Mouse (Mus musculus): Measurements from ENCODE around the gene 2610002M06Rik. TPM values are rescaled to one million over a fixed set of nuclear protein-coding genes. Genes with fewer than 3 reads are reported as not detected.

The 2610002M06Rik gene
- 1.0 and 1.8 TPM in 2 replicates for polyA plus RNA-seq (2012; ENCODE audit: insufficient read depth, low replicate concordance)

DNA sequence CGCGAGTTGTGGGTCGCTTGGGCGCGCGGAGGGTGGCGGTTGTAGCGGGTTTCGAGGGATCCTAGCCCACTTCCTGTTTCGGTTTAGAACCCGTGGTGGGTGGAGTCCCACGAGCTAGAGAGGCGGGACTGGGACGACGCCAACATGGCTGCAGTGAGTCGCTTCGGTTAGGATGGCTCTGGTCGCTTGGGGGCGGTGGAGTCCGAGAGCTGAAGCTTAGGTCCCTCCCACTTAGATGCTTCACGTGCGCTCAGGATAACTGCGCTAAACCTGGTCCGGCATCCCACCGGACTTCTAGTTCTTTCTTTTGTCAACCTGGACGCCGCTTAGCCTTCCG lies at the start of gene 2610002M06Rik:
Gene 2610002M06Rik, minus strand, starts transcription at position 117 of the 337 bp plus-strand sequence.
- TF ChIP-seq GATA1 (IDR thresholded peaks at IDR 0.05; ENCODE audit: borderline replicate concordance, low read length): no peak
- TF ChIP-seq FLI1 (IDR thresholded peaks at IDR 0.05; ENCODE audit: low read length): no peak
- Histone ChIP-seq H3K4me1 (no peaks in the 10 kb centered on the region; the same call in 1 of the 2 replicates), H3K36me3 (replicated peaks; ENCODE audit: low read length) (no peaks in the 10 kb centered on the region), H3K9me3 (no peaks in the 10 kb centered on the region), H3K4me3 (replicated peaks) (peak within 1 kb of the TSS; percentile 93), H3K27me3 (replicated peaks) (no peaks in the 10 kb centered on the region)

DNA sequence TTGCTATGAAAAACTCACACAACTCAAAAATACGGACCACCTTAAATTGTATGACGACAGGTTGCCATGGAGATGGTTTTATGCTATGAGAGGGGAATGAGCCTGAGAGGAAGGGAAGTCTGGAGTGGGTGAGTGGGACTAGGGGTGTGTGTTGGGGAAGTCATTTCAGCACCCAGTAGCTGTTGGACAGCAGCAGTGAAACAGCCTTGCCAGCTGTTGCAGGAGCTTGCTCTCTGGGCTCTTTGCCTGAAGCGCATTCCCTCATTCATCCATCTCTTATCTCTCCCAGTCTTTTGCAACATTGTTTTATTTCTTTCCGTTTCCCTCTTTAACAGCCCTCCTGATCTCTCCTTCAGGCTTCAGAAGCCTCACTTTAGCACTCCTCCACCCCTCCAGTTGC lies 42.0 kb upstream of the 2610002M06Rik start:
- no peak for TF ChIP-seq GATA1 (IDR thresholded peaks at IDR 0.05; ENCODE audit: borderline replicate concordance, low read length)
- no peak for TF ChIP-seq FLI1 (IDR thresholded peaks at IDR 0.05; ENCODE audit: low read length)
- no peak overlapping the region for H3K4me3 ChIP-seq (replicated peaks)
- H3K4me1 ChIP-seq: no peaks in the 10 kb centered on the region
- H3K9me3 ChIP-seq: no peaks in the 10 kb centered on the region
- H3K27me3 ChIP-seq (replicated peaks): no peaks in the 10 kb centered on the region
- no peaks in the 10 kb centered on the region for H3K36me3 ChIP-seq (replicated peaks; ENCODE audit: low read length)

DNA sequence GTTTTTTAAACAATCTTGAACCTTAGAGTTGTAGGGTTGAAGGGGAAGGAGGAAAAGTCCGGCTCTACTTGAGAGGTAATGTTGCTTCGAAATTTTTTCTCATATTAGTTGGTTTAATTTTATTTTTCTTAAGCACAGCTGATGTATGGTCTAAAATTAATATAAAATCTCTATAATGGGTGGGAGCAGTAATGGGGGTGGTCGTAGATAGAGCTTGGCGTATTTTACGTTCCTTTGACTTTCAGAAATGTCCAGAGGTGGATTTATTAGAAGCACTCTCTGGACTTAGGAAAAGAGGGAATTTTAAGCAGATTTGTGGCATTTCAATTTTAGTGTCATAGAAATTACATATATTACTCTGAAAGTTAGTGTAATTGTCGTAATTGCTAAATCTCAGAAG lies 592 bp upstream of the 2610002M06Rik start:
- TF ChIP-seq GATA1 (IDR thresholded peaks at IDR 0.05; ENCODE audit: borderline replicate concordance, low read length): no peak
- no peak for TF ChIP-seq FLI1 (IDR thresholded peaks at IDR 0.05; ENCODE audit: low read length)
- Histone ChIP-seq H3K27me3 (replicated peaks) (no peaks in the 10 kb centered on the region), H3K4me1 (no peaks in the 10 kb centered on the region; the same call in 1 of the 2 replicates), H3K36me3 (replicated peaks; ENCODE audit: low read length) (no peaks in the 10 kb centered on the region), H3K9me3 (no peaks in the 10 kb centered on the region), H3K4me3 (replicated peaks) (no peak overlapping the region)

DNA sequence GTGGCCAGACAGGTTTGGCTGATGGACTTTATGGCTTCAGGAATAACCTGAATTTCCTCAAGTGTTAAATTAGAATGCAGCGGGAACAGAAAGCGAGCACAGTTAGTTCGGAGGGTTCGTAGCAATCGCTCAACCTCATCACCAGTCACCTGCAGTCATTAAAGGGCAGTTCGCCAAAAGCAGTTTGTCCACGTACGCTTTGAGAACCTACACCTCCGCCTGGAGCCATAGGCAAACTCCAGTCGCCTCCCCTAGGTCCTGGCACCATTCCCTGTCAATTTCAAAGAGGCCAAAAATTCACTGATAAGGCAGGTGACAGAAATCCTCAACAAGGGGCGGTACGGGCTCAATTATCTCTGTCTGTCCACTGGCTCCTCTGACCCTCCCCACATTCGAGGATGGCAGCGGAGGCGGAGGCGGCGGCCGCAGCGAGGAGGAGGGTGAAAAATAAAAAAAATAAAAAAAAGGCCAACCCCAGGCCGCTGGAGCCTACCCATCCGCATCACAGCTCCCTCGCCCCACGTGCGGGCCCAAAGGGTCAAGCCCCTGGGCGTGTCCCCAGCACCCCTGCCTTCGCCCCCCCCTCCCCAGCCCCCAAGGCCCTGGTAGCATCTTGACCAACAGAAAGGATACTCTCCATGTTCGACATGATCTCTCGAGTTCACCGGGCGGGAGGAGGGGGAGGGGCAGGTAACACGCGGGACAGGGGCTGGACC lies 474 bp downstream of the 2610002M06Rik start:
- Histone ChIP-seq H3K9me3 (no peaks in the 10 kb centered on the region), H3K4me1 (no peaks in the 10 kb centered on the region; the same call in 1 of the 2 replicates), H3K27me3 (replicated peaks) (no peaks in the 10 kb centered on the region), H3K36me3 (replicated peaks; ENCODE audit: low read length) (no peaks in the 10 kb centered on the region), H3K4me3 (replicated peaks) (peak overlapping the region; percentile 93)
- no peak for TF ChIP-seq GATA1 (IDR thresholded peaks at IDR 0.05; ENCODE audit: borderline replicate concordance, low read length)
- no peak for TF ChIP-seq FLI1 (IDR thresholded peaks at IDR 0.05; ENCODE audit: low read length)

DNA sequence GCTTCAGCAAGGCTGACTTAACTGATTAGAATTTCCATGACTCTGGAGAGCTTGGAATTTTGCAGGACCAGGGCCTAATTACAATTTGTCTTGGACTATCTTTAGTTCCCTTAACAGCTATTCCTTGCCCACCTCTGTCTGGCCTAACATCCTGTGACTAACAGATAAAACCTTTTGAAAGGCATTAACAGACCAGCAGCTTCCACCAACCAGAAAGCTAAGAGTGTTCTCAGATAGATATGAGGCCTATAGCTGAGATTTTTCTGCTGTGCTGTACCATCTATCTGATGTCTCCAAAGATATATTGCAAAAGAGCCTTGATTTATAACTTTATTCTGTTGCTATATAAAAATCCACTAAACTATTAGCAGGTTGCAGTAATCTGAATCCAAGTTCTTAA lies 4.0 kb downstream of the 2610002M06Rik start:
- no peaks in the 10 kb centered on the region for H3K27me3 ChIP-seq (replicated peaks)
- TF ChIP-seq FLI1 (IDR thresholded peaks at IDR 0.05; ENCODE audit: low read length) (no peak), GATA1 (IDR thresholded peaks at IDR 0.05; ENCODE audit: borderline replicate concordance, low read length) (no peak)
- H3K36me3 ChIP-seq (replicated peaks; ENCODE audit: low read length): no peaks in the 10 kb centered on the region
- no peaks in the 10 kb centered on the region; the same call in 1 of the 2 replicates for H3K4me1 ChIP-seq
- H3K9me3 ChIP-seq: no peaks in the 10 kb centered on the region
- H3K4me3 ChIP-seq (replicated peaks): no peak overlapping the region

DNA sequence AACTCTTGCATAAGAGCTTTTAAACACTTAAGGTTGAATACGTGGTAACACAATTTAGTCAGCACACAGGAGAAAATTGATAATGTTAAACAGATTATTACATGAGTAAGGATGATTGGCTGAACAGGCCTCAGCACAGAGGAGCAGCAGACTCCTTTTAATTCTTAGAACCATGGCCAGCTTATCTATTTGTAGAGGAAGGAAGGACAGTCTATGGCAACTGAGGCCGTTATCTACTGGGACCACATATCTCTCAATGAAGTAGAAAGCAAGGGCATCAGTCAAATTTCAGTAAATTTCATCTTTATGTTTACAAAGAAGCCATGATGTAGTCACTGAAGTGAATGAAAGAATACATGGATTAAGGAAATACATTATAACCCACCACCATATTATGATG lies 19.2 kb downstream of the 2610002M06Rik start:
- H3K9me3 ChIP-seq: no peaks in the 10 kb centered on the region
- TF ChIP-seq GATA1 (IDR thresholded peaks at IDR 0.05; ENCODE audit: borderline replicate concordance, low read length): no peak
- no peak for TF ChIP-seq FLI1 (IDR thresholded peaks at IDR 0.05; ENCODE audit: low read length)
- no peaks in the 10 kb centered on the region for H3K27me3 ChIP-seq (replicated peaks)
- H3K4me1 ChIP-seq: peaks cover 14% of the 10 kb centered on the region; the same call in 1 of the 2 replicates
- H3K4me3 ChIP-seq (replicated peaks): no peak overlapping the region
- H3K36me3 ChIP-seq (replicated peaks; ENCODE audit: low read length): peaks cover 7% of the 10 kb centered on the region

DNA sequence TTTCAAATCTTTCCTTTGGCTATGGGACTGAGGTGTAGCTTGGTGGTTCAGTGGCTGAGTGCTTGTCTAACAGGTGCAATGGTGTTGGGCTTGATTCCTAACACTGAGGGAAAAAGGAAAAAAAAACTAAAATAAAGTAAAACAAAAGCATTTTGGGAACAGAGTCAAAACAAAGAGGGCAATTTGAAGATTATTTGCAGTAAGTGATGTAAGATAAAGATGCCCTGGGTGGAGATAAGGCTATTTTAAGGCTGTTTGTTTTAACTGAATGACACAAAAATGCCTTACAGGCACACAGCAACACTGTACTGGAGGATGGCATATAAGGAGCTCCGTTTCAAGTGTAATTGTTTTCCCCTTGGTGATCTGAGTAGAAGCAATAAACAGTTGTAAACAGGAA lies 20.3 kb downstream of the 2610002M06Rik start:
- Histone ChIP-seq H3K27me3 (replicated peaks) (no peaks in the 10 kb centered on the region), H3K4me3 (replicated peaks) (no peak overlapping the region), H3K9me3 (no peaks in the 10 kb centered on the region), H3K4me1 (peaks cover 14% of the 10 kb centered on the region; the same call in 1 of the 2 replicates), H3K36me3 (replicated peaks; ENCODE audit: low read length) (peaks cover 7% of the 10 kb centered on the region)
- TF ChIP-seq GATA1 (IDR thresholded peaks at IDR 0.05; ENCODE audit: borderline replicate concordance, low read length) (no peak), FLI1 (IDR thresholded peaks at IDR 0.05; ENCODE audit: low read length) (no peak)

DNA sequence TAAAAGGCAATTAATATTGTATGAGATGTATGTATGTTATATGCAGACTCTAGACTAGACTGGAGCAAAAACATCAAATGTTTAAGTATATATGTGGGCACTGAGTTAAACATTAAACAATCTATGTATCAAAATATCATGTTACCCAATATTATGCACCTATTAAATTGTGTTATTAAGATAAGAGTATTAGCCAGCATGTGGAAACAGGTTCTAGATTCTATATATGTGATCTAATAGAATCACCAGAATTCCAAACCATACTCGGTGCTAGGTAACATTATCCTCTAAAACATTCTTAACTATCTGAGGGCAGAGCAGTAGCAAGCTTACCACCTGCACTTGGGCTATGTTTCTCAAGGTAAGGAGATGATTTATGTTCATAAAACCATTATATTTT lies 23.8 kb downstream of the 2610002M06Rik start, which contains the start of gene Tent5d:
Gene Tent5d, plus strand, starts transcription at position 301 of the 400 bp plus-strand sequence.
- Histone ChIP-seq H3K9me3 (no peaks in the 10 kb centered on the region), H3K4me1 (peaks cover 11% of the 10 kb centered on the region; the same call in 1 of the 2 replicates), H3K36me3 (replicated peaks; ENCODE audit: low read length) (peaks cover 7% of the 10 kb centered on the region), H3K4me3 (replicated peaks) (no peak within 1 kb of the TSS), H3K27me3 (replicated peaks) (no peaks in the 10 kb centered on the region)
- no peak for TF ChIP-seq FLI1 (IDR thresholded peaks at IDR 0.05; ENCODE audit: low read length)
- no peak for TF ChIP-seq GATA1 (IDR thresholded peaks at IDR 0.05; ENCODE audit: borderline replicate concordance, low read length)

DNA sequence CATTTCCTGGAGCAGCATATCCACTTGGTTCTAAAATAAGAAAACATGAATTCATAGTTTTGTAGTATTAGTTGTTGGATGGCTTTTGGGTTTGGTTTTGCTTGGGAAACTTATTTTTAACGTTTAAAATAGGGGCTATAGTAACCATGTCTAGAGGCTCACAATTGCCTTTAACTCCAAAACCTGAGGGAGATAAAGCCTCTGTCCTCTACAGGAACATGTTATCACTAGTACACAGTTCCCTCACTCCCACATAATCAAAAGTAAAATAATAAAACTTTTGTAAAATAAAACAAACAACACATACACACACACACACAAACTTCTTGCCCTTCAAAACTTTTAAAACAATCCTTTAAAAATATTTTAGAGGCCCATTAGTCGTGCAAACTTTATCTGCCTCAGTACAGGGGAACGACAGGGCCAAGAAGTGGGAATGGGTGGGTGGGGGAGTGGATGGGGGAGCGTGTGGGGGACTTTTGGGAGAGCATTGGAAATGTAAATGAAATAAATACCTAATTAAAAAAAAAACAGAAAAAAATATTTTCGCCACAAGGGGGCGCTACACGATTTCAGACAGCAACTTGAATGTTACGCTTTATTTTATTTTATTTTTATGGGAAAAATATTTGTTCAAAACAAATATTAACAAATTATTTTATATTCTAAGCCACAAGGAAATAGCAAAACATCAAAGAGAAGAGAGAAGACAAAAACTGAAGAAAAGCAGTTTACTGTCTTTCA lies 25.2 kb downstream of the 2610002M06Rik start:
- no peak overlapping the region for H3K4me3 ChIP-seq (replicated peaks)
- H3K4me1 ChIP-seq: peaks cover 10% of the 10 kb centered on the region; the same call in 1 of the 2 replicates
- peaks cover 10% of the 10 kb centered on the region for H3K36me3 ChIP-seq (replicated peaks; ENCODE audit: low read length)
- TF ChIP-seq GATA1 (IDR thresholded peaks at IDR 0.05; ENCODE audit: borderline replicate concordance, low read length): no peak
- no peak for TF ChIP-seq FLI1 (IDR thresholded peaks at IDR 0.05; ENCODE audit: low read length)
- no peaks in the 10 kb centered on the region for H3K9me3 ChIP-seq
- no peaks in the 10 kb centered on the region for H3K27me3 ChIP-seq (replicated peaks)

DNA sequence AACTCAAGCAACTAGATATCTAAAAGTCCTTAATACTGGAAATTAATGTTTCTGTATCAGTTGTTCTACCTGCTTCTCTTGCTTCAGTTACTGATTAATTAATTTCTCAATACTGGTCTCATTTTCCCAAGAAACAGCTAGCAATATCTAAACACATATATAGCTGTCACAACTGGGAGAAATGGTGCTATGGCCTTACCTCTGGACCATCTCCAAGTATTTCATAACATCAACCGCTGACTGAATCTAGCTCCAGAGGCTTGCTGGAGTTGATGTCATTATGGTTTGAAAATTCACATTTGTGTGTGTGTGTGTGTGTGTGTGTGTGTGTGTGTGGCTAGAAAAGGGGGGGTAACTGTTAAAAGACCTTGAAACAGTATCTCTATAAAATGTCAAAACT lies 26.0 kb downstream of the 2610002M06Rik start:
- H3K36me3 ChIP-seq (replicated peaks; ENCODE audit: low read length): peaks cover 10% of the 10 kb centered on the region
- H3K27me3 ChIP-seq (replicated peaks): no peaks in the 10 kb centered on the region
- H3K9me3 ChIP-seq: no peaks in the 10 kb centered on the region
- TF ChIP-seq GATA1 (IDR thresholded peaks at IDR 0.05; ENCODE audit: borderline replicate concordance, low read length) (no peak), FLI1 (IDR thresholded peaks at IDR 0.05; ENCODE audit: low read length) (no peak)
- H3K4me1 ChIP-seq: peaks cover 4% of the 10 kb centered on the region; the same call in 1 of the 2 replicates
- H3K4me3 ChIP-seq (replicated peaks): no peak overlapping the region

All from megakaryocyte, embryonic 14.5 days (primary cell).